Mouse (Mus musculus) brain, embryonic 14.5 days (tissue): Measurements from ENCODE around the gene AI661453.

ENCODE experiments used
- CTCF ChIP-seq: fragments of 200-500 bp; IDR thresholded peaks from 2 replicates; pipeline ENCODE4 v1.5.1; 2012; ENCODE audit warnings: inconsistent platforms, mild to moderate bottlenecking, moderate library complexity, borderline replicate concordance; ENCODE audit not compliant: insufficient read depth, insufficient read length; ENCODE audit errors: extremely low read depth
- POLR2A ChIP-seq: fragments of 200-500 bp; IDR thresholded peaks from 2 replicates; pipeline ENCODE4 v1.6.1; 2012; ENCODE audit warnings: mild to moderate bottlenecking, inconsistent platforms, borderline replicate concordance; ENCODE audit not compliant: poor library complexity, insufficient read depth, insufficient read length, severe bottlenecking; ENCODE audit errors: extremely low read depth

DNA sequence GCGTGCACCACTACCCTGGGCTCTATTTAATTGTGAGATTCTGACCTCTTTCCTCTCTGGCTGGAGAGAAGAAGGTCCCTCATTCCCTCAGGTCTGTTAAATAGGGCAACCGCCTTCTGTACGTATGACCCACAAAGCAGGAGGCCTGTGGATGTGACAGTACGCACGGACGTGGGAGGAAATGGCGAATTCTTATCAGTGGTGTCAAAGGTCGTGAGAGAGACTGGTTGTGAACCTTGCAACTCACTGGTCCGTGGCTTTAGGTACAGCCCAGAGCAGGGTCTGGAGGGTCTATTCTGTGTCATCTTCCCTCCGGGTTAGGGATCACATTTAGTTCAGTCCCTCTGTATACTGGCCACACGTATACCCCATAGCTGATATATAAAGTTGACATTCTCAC, 9.1 kb downstream of the AI661453 start:
- TF ChIP-seq CTCF (no peak), POLR2A (no peak)
